Mouse (Mus musculus): ENCODE measurements at regions not wholly inside any gene's neighbourhood (a gene's known extent, or its start where the extent isn't known, plus 50 kb on each side); places are given as distances from the start of the nearest gene placed in this dataset.
A peak's percentile ranks its signal among the peaks of the same experiment; 100 is the strongest.

DNA sequence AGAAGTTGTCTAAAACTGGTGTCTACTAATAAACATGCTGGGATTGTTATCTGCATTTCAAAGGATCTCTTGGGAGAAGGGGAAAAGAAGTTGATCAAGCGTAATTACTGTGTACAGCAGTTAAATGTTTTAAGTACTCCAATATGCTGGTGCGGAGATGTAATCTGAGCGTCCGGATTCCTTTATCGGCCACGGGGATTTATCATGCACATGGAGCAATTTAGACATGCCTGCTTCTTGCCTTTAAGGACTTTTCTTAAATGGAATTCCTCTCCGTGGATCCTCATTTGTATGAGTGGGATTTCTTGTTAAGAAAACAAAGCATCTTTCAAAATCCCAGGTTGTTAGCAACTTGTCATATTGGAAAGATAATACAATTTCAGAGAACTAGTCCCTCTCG lies 2468.0 kb upstream of the 5930422O12Rik start:
- Histone ChIP-seq H3K27ac (no peak overlapping the region), H3K4me3 (no peak overlapping the region)

DNA sequence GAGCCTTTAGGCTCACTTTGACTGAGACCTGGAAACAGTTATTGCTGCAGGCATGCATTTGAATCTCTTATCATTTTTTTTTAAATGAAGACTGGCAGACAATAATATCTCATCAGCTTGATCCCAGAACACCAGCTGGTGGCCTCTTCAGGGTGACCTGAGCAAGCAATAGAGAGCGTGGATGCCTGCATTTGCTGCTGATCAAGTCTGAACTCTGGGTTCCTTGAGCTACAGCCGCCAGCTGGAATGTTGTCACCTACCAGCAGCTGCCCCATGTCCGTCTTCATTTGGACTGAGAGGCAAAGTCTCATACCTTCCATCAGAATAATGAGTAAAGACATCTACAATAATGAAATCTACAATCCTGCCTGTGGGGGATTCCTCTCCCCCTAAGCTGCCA lies 2466.3 kb upstream of the 5930422O12Rik start:
- ATAC-seq: no peak
- Histone ChIP-seq H3K9me3 (replicated peaks) (no peaks in the 10 kb centered on the region), H3K4me1 (no peaks in the 10 kb centered on the region), H3K27ac (no peak overlapping the region), H3K4me3 (no peak overlapping the region), H3K27me3 (replicated peaks) (no peaks in the 10 kb centered on the region), H3K4me2 (no peak overlapping the region), H3K36me3 (no peaks in the 10 kb centered on the region), H3K9ac (no peak overlapping the region)
- WGBS (ENCODE audit: insufficient replicate concordance): 44% methylated on average over 3 of the region's 3 CpGs

More for the DNA sequence above, 2468.0 kb upstream of the 5930422O12Rik start:
- WGBS (ENCODE audit: insufficient replicate concordance): 72% methylated on average over 8 of the region's 8 CpGs
- Histone ChIP-seq H3K9ac (no peak overlapping the region), H3K36me3 (no peaks in the 10 kb centered on the region), H3K4me2 (no peak overlapping the region), H3K27me3 (replicated peaks) (no peaks in the 10 kb centered on the region), H3K9me3 (replicated peaks) (no peaks in the 10 kb centered on the region), H3K4me1 (no peaks in the 10 kb centered on the region)
- no peak for ATAC-seq

DNA sequence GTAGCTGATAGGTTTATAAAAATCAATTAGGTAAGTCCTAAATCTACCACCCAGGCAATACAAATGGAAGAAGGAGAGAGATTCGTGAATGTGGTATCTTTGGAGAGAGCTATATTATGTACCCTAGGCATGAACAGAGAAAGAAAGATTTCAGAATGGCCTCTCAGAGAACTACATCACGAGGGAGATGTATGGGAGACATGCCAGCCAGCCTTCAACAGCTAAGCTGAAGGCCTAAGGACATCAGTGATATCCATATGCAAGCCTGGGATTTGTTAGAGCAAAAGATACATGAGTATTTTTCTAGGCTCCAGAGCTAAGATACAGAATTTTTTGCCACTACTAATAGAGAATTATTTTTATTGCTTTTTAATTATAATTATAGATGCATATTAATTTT lies 2445.7 kb upstream of the 5930422O12Rik start:
- no peaks in the 10 kb centered on the region for H3K4me1 ChIP-seq
- WGBS (ENCODE audit: insufficient replicate concordance): 43% methylated on average over 2 of the region's 2 CpGs
- H3K9ac ChIP-seq: no peak overlapping the region
- ATAC-seq: no peak
- no peak overlapping the region for H3K27ac ChIP-seq
- H3K27me3 ChIP-seq (replicated peaks): no peaks in the 10 kb centered on the region
- H3K9me3 ChIP-seq (replicated peaks): no peaks in the 10 kb centered on the region
- H3K36me3 ChIP-seq: no peaks in the 10 kb centered on the region
- H3K4me3 ChIP-seq: no peak overlapping the region
- H3K4me2 ChIP-seq: no peak overlapping the region

DNA sequence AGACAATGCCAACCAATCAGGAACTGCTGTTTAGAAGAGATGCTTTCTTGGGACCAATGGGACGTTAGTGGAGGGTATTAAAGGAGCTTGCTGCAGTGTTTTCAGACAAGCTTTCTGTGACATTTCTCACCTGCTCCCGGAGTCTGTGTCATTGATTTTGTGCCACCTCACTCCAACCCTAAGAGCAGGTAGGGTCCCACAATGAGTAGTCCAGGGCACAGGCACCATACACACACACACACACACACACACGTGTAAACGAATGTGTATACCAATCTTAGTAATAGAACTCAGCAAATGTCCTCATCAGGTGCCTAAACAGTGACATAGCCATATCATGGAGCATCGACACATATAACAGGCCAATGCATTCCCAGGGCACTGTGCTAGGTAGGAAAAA lies 2440.5 kb upstream of the 5930422O12Rik start:
- no peak for ATAC-seq
- WGBS (ENCODE audit: insufficient replicate concordance): 57% methylated on average over 5 of the region's 5 CpGs
- no peak overlapping the region for H3K4me2 ChIP-seq
- H3K4me3 ChIP-seq: no peak overlapping the region
- H3K9me3 ChIP-seq (replicated peaks): no peaks in the 10 kb centered on the region
- no peaks in the 10 kb centered on the region for H3K4me1 ChIP-seq
- H3K27me3 ChIP-seq (replicated peaks): no peaks in the 10 kb centered on the region
- no peaks in the 10 kb centered on the region for H3K36me3 ChIP-seq
- H3K27ac ChIP-seq: no peak overlapping the region
- no peak overlapping the region for H3K9ac ChIP-seq

GRCm38 (mm10) chr8:30998657-30999056 lies 2429.9 kb upstream of the 5930422O12Rik start:
- Histone ChIP-seq H3K27me3 (replicated peaks) (no peaks in the 10 kb centered on the region), H3K9ac (no peak overlapping the region), H3K4me3 (no peak overlapping the region), H3K4me2 (no peak overlapping the region), H3K4me1 (no peaks in the 10 kb centered on the region), H3K27ac (no peak overlapping the region), H3K36me3 (no peaks in the 10 kb centered on the region), H3K9me3 (replicated peaks) (no peaks in the 10 kb centered on the region)
- ATAC-seq: no peak
- 65% methylated on average over 9 of the region's 9 CpGs for WGBS (ENCODE audit: insufficient replicate concordance)

- no peaks in the 10 kb centered on the region for H3K27me3 ChIP-seq (replicated peaks)
- no peak overlapping the region for H3K4me3 ChIP-seq
- no peaks in the 10 kb centered on the region for H3K4me1 ChIP-seq
- H3K9me3 ChIP-seq (replicated peaks): no peaks in the 10 kb centered on the region
- 69% methylated on average over 6 of the region's 6 CpGs for WGBS (ENCODE audit: insufficient replicate concordance)
- no peak overlapping the region for H3K9ac ChIP-seq
- H3K4me2 ChIP-seq: no peak overlapping the region
- H3K36me3 ChIP-seq: no peaks in the 10 kb centered on the region
- ATAC-seq: no peak
- no peak overlapping the region for H3K27ac ChIP-seq
Measured at GRCm38 (mm10) chr8:31000120-31000519, 2428.4 kb upstream of the 5930422O12Rik start.

DNA sequence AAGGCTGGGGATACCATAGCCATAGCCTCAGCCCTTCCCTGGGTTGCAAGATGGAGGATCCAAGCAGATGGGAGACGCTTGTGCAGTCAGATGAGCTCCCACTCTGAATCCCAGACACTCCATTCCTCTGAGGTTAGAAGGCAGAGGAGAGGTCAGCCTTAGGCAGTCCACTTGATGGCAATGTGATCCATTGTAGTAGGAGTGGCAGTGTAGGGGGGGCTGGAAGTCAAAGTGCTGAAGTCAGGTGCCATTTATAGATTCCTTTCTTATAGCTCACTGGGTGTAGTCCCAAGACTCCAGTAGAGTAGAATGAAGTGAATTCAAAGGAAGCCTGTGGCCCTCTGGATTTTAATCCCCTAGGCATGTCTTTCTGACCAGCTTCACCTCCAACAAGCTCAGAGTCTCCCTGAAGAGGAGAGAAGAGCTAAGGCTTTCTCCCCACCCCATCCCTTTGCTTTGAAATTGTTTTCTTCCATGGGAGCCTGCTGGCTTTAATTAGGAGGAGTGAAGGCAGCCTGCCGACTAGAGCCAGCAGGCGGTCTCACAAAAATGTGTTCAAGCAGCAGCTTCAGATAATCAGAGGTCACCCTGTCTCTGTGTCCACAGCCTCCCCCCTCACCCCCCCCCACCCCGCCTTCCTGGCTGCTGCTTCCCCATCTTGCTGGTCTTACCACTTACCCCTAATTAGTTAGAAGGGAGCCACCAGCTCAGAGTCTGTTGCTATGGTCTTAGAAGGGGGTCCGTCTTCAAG lies 2426.4 kb upstream of the 5930422O12Rik start:
- no peak for ATAC-seq
- Histone ChIP-seq H3K27me3 (replicated peaks) (no peaks in the 10 kb centered on the region), H3K4me1 (no peaks in the 10 kb centered on the region), H3K4me3 (no peak overlapping the region), H3K9me3 (replicated peaks) (no peaks in the 10 kb centered on the region), H3K36me3 (no peaks in the 10 kb centered on the region), H3K4me2 (no peak overlapping the region), H3K9ac (no peak overlapping the region), H3K27ac (no peak overlapping the region)
- WGBS (ENCODE audit: insufficient replicate concordance): 45% methylated on average over 5 of the region's 5 CpGs

GRCm38 (mm10) chr8:31008309-31008708 lies 2420.2 kb upstream of the 5930422O12Rik start:
- Histone ChIP-seq H3K4me1 (no peaks in the 10 kb centered on the region), H3K36me3 (no peaks in the 10 kb centered on the region)
- WGBS (ENCODE audit: insufficient replicate concordance): 35% methylated on average over 8 of the region's 8 CpGs

GRCm38 (mm10) chr8:31012068-31012467 lies 2416.4 kb upstream of the 5930422O12Rik start:
- H3K36me3 ChIP-seq: no peaks in the 10 kb centered on the region
- 67% methylated on average over 11 of the region's 11 CpGs for WGBS (ENCODE audit: insufficient replicate concordance)

More at GRCm38 (mm10) chr8:31008309-31008708, 2420.2 kb upstream of the 5930422O12Rik start:
- no peak for ATAC-seq
- Histone ChIP-seq H3K4me2 (no peak overlapping the region), H3K4me3 (no peak overlapping the region), H3K27me3 (replicated peaks) (no peaks in the 10 kb centered on the region), H3K9ac (no peak overlapping the region), H3K9me3 (replicated peaks) (no peaks in the 10 kb centered on the region), H3K27ac (no peak overlapping the region)

GRCm38 (mm10) chr8:31031721-31032591 lies 2396.6 kb upstream of the 5930422O12Rik start:
- peak overlapping the region; percentile 66 for H3K4me2 ChIP-seq
- ATAC-seq: peak; percentile 76
- WGBS (ENCODE audit: insufficient replicate concordance): 6% methylated on average over 24 of the region's 24 CpGs
- H3K9ac ChIP-seq: no peak overlapping the region
- no peak overlapping the region for H3K27ac ChIP-seq
- H3K4me3 ChIP-seq: peak overlapping the region; percentile 35
- H3K36me3 ChIP-seq: no peaks in the 10 kb centered on the region
- H3K4me1 ChIP-seq: peaks cover 7% of the 10 kb centered on the region
- H3K9me3 ChIP-seq (replicated peaks): no peaks in the 10 kb centered on the region
- no peaks in the 10 kb centered on the region for H3K27me3 ChIP-seq (replicated peaks)

More at GRCm38 (mm10) chr8:31012068-31012467, 2416.4 kb upstream of the 5930422O12Rik start:
- Histone ChIP-seq H3K9me3 (replicated peaks) (no peaks in the 10 kb centered on the region), H3K9ac (no peak overlapping the region), H3K4me2 (no peak overlapping the region), H3K27me3 (replicated peaks) (no peaks in the 10 kb centered on the region), H3K27ac (no peak overlapping the region), H3K4me1 (no peaks in the 10 kb centered on the region), H3K4me3 (no peak overlapping the region)
- ATAC-seq: no peak

GRCm38 (mm10) chr8:31033281-31033680 lies 2395.2 kb upstream of the 5930422O12Rik start:
- H3K27ac ChIP-seq: no peak overlapping the region
- peak overlapping the region; percentile 66 for H3K4me2 ChIP-seq
- H3K36me3 ChIP-seq: no peaks in the 10 kb centered on the region
- H3K4me1 ChIP-seq: peaks cover 7% of the 10 kb centered on the region
- no peak overlapping the region for H3K9ac ChIP-seq
- H3K9me3 ChIP-seq (replicated peaks): no peaks in the 10 kb centered on the region
- no peak for ATAC-seq
- 5% methylated on average over 13 of the region's 13 CpGs for WGBS (ENCODE audit: insufficient replicate concordance)
- peak overlapping the region; percentile 47 for H3K4me3 ChIP-seq
- H3K27me3 ChIP-seq (replicated peaks): no peaks in the 10 kb centered on the region

DNA sequence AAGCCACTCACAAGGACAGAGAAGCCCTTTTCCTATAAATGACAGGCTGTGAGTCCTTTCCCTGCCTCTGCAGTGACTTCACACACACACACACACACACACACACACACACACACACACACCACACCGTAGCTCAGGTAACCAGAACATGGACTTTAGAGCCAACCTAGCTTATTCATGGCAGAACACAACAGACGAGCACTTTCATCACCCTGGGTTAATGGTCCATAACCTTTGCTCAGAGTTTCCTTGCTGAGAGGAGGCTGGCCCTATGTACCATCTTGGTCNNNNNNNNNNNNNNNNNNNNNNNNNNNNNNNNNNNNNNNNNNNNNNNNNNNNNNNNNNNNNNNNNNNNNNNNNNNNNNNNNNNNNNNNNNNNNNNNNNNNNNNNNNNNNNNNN lies 2391.6 kb upstream of the 5930422O12Rik start:
- 58% methylated on average over 2 of the region's 2 CpGs for whole genome bisulfite sequencing (ENCODE audit: insufficient replicate concordance)
- H3K36me3 ChIP-seq: no peaks in the 10 kb centered on the region
- no peak for ATAC-seq
- no peak overlapping the region for H3K27ac ChIP-seq
- H3K9me3 ChIP-seq (replicated peaks): no peaks in the 10 kb centered on the region
- H3K4me2 ChIP-seq: no peak overlapping the region
- no peak overlapping the region for H3K9ac ChIP-seq
- no peaks in the 10 kb centered on the region for H3K27me3 ChIP-seq (replicated peaks)
- H3K4me1 ChIP-seq: peaks cover 6% of the 10 kb centered on the region
- no peak overlapping the region for H3K4me3 ChIP-seq
